Mouse (Mus musculus) G1E (cell line): ENCODE data around the gene Dek. TPM values are rescaled to one million over a fixed set of nuclear protein-coding genes. Genes with fewer than 3 reads are reported as not detected.

ENCODE experiments used
- ATAC-seq: 2 replicates; pipeline ENCODE4 v1.8.0; 2016; ENCODE audit warnings: mild to moderate bottlenecking; ENCODE audit not compliant: insufficient number of reproducible peaks, poor library complexity, low FRiP score, severe bottlenecking; ENCODE audit errors: extremely low read depth
- DNase-seq: peaks from one replicate; pipeline ENCODE4 v3.0.0; 2012; ENCODE audit warnings: low spot score
- H3K27me3 ChIP-seq: 2 replicates; pipeline ENCODE4 v1.6.1; 2012; ENCODE audit warnings: mild to moderate bottlenecking, low read length, inconsistent platforms; ENCODE audit not compliant: insufficient read depth
- H3K36me3 ChIP-seq: replicated peaks from 2 replicates; pipeline ENCODE3; 2012; ENCODE audit warnings: mild to moderate bottlenecking, inconsistent platforms
- H3K4me1 ChIP-seq: 2 replicates; pipeline ENCODE4 v1.6.1; 2012; ENCODE audit warnings: low read depth, low read length, inconsistent platforms, mixed read lengths; ENCODE audit not compliant: insufficient read depth
- H3K4me3 ChIP-seq: 2 replicates; pipeline ENCODE4 v1.5.1; 2012; ENCODE audit warnings: low read depth, mild to moderate bottlenecking, inconsistent platforms, low read length, moderate library complexity, mixed read lengths
- H3K9me3 ChIP-seq: replicated peaks from 2 replicates; pipeline ENCODE4 v1.6.1; 2012; ENCODE audit warnings: inconsistent platforms
- CTCF ChIP-seq: IDR thresholded peaks from 2 replicates; pipeline ENCODE4 v1.5.1; 2012; ENCODE audit warnings: low read depth, low read length, inconsistent platforms, mixed read lengths
- GATA1 ChIP-seq: IDR thresholded peaks from 2 replicates; pipeline ENCODE4 v1.6.1; 2012; ENCODE audit warnings: borderline replicate concordance, low read length, inconsistent platforms, mixed read lengths
- GATA2 ChIP-seq: IDR thresholded peaks from 2 replicates; pipeline ENCODE4 v1.6.1; 2012; ENCODE audit warnings: low read depth, low read length, inconsistent platforms, borderline replicate concordance
- POLR2AphosphoS5 ChIP-seq: IDR thresholded peaks from 2 replicates; pipeline ENCODE4 v1.6.1; 2012; ENCODE audit warnings: low read depth, low read length, inconsistent platforms; ENCODE audit not compliant: insufficient replicate concordance
- TAL1 ChIP-seq: conservative IDR thresholded peaks from 2 replicates; pipeline ENCODE4 v1.6.1; 2012; ENCODE audit warnings: low read depth, low read length, inconsistent platforms, mixed read lengths
- polyA plus RNA-seq: library from polyadenylated mRNA; stranded (reverse); fragments of >175 nt; gene quantifications from 2 replicates; pipeline ENCODE4 v1.2.3, GENCODE M21; 2012
- total RNA-seq, 2 experiments: library from RNA; stranded (forward) in 1 of 2; stranded (reverse) in 1 of 2; fragments of 200-1000 nt in 1 of 2; fragments of >200 nt in 1 of 2; fragmentation: Nextera tagmentation in 1 of 2; gene quantifications; 2 replicates each; pipeline ENCODE4 v1.2.3; 2014 to 2017

Gene Dek
- total and polyA plus RNA-seq, 3 experiments, result 385 to 968 (median 495) TPM

- ATAC-seq (no peak), DNase-seq (no peak)
- no peak overlapping the region for H3K4me3 ChIP-seq
- peaks cover 76% of the 10 kb centered on the region for H3K36me3 ChIP-seq
- H3K9me3 ChIP-seq, result no peaks in the 10 kb centered on the region
- no peaks in the 10 kb centered on the region for H3K27me3 ChIP-seq
- H3K4me1 ChIP-seq, result no peaks in the 10 kb centered on the region
- TF ChIP-seq GATA1, result no peak
- no peak for TF ChIP-seq POLR2AphosphoS5
- no peak for TF ChIP-seq CTCF
- TF ChIP-seq GATA2, result no peak
- no peak for TF ChIP-seq TAL1
Measured at GRCm38 (mm10) chr13:47056126-47056525, 49.9 kb downstream of the Dek start.

- no peaks in the 10 kb centered on the region for H3K4me1 ChIP-seq
- no peaks in the 10 kb centered on the region for H3K27me3 ChIP-seq
- TF ChIP-seq GATA1, result no peak
- no peak for TF ChIP-seq TAL1
- TF ChIP-seq GATA2, result no peak
- TF ChIP-seq CTCF, result no peak
- no peak for TF ChIP-seq POLR2AphosphoS5
- H3K36me3 ChIP-seq, result peaks cover 77% of the 10 kb centered on the region
- no peaks in the 10 kb centered on the region for H3K9me3 ChIP-seq
- no peak overlapping the region for H3K4me3 ChIP-seq
- ATAC-seq (no peak), DNase-seq (no peak)
Measured at GRCm38 (mm10) chr13:47053971-47054370, 52.0 kb downstream of the Dek start.

GRCm38 (mm10) chr13:47050009-47050408 is 56.0 kb downstream of the Dek start:
- ATAC-seq, result no peak
- Histone ChIP-seq H3K4me1 (no peaks in the 10 kb centered on the region), H3K27me3 (no peaks in the 10 kb centered on the region), H3K9me3 (no peaks in the 10 kb centered on the region), H3K4me3 (no peak overlapping the region), H3K36me3 (peaks cover 61% of the 10 kb centered on the region)
- DNase-seq, result no peak
- TF ChIP-seq GATA2, result no peak

GRCm38 (mm10) chr13:47047996-47048395 is 58.0 kb downstream of the Dek start:
- H3K36me3 ChIP-seq, result peaks cover 47% of the 10 kb centered on the region
- no peak for DNase-seq
- no peak for TF ChIP-seq POLR2AphosphoS5
- TF ChIP-seq GATA1, result no peak
- TF ChIP-seq TAL1, result no peak
- TF ChIP-seq CTCF, result no peak
- TF ChIP-seq GATA2, result no peak
- no peak for ATAC-seq
- H3K4me1 ChIP-seq, result peaks cover 10% of the 10 kb centered on the region
- H3K9me3 ChIP-seq, result no peaks in the 10 kb centered on the region
- no peak overlapping the region for H3K4me3 ChIP-seq
- H3K27me3 ChIP-seq, result no peaks in the 10 kb centered on the region

- TF ChIP-seq POLR2AphosphoS5 (no peak), CTCF (no peak), GATA2 (no peak), TAL1 (no peak), GATA1 (no peak)
- H3K4me3 ChIP-seq, result peak within 1 kb of the TSS; percentile 86
- no peaks in the 10 kb centered on the region for H3K9me3 ChIP-seq
- H3K27me3 ChIP-seq, result no peaks in the 10 kb centered on the region
- peaks cover 18% of the 10 kb centered on the region for H3K36me3 ChIP-seq
- ATAC-seq (no peak), DNase-seq (no peak)
- peaks cover 15% of the 10 kb centered on the region for H3K4me1 ChIP-seq
Measured at GRCm38 (mm10) chr13:47044617-47044947, 61.4 kb downstream of the Dek start, which contains the start of gene Tpmt. Gene Tpmt (minus strand): TSS chr13:47044737.

- peak; percentile 6 for DNase-seq
- H3K4me3 ChIP-seq, result peak overlapping the region; percentile 86
- H3K4me1 ChIP-seq, result peaks cover 15% of the 10 kb centered on the region
- peaks cover 13% of the 10 kb centered on the region for H3K36me3 ChIP-seq
- TF ChIP-seq CTCF (no peak), POLR2AphosphoS5 (no peak), GATA2 (no peak), GATA1 (no peak), TAL1 (no peak)
- H3K27me3 ChIP-seq, result no peaks in the 10 kb centered on the region
- no peaks in the 10 kb centered on the region for H3K9me3 ChIP-seq
- no peak for ATAC-seq
Measured at GRCm38 (mm10) chr13:47043833-47044616, 62.0 kb downstream of the Dek start.

GRCm38 (mm10) chr13:47043030-47043680 is 62.8 kb downstream of the Dek start, which contains the start of gene Kdm1b:
Gene Kdm1b (plus strand): TSS chr13:47043499.
- peak within 1 kb of the TSS; percentile 86 for H3K4me3 ChIP-seq
- no peaks in the 10 kb centered on the region for H3K27me3 ChIP-seq
- ATAC-seq (peak; percentile 96), DNase-seq (peak; percentile 96)
- H3K9me3 ChIP-seq, result no peaks in the 10 kb centered on the region
- TF ChIP-seq POLR2AphosphoS5, result no peak
- no peak for TF ChIP-seq GATA1
- no peak for TF ChIP-seq GATA2
- TF ChIP-seq TAL1, result no peak
- TF ChIP-seq CTCF, result no peak
- H3K4me1 ChIP-seq, result peaks cover 15% of the 10 kb centered on the region
- H3K36me3 ChIP-seq, result peaks cover 7% of the 10 kb centered on the region
